12 mouse cellular contexts compared by ENCODE assay signal in genomic region chr12:71481371-71481770, GRCm38 (mm10).
DNase-seq lines count a peak whose midpoint lies in the region; ATAC-seq and TF ChIP-seq lines count a peak whose summit lies in the region.
"Had no signal": no experiment of that assay in that cellular context is flagged by ENCODE, and none has a peak within 500 bp of the region (broad histone marks: within the 10 kb centered on the region; RNA-seq: fewer than 3 reads in every experiment).

No protein-coding gene starts in this region.

- no peak for TF ChIP-seq EP300 in liver, postnatal 0 days (IDR thresholded peaks at IDR 0.05; ENCODE audit: low read depth)

- H3K27me3 ChIP-seq in hindbrain, embryonic 13.5 days, result no peaks in the 10 kb centered on the region
- H3K27me3 ChIP-seq in hindbrain, embryonic 10.5 days (ENCODE audit: insufficient read depth, poor library complexity, severe bottlenecking), result peaks cover 12% of the 10 kb centered on the region
- H3K27me3 ChIP-seq in neural tube, embryonic 15.5 days (replicated peaks), result no peaks in the 10 kb centered on the region
- H3K27me3 ChIP-seq in liver, postnatal 0 days (ENCODE audit: insufficient read depth, low read length), result no peaks in the 10 kb centered on the region
- H3K27me3 ChIP-seq: midbrain, embryonic 15.5 days had no signal

- peaks cover 38% of the 10 kb centered on the region for H3K4me1 ChIP-seq in hindbrain, embryonic 13.5 days (replicated peaks)
- peaks cover 37% of the 10 kb centered on the region for H3K4me1 ChIP-seq in hindbrain, embryonic 10.5 days (replicated peaks)
- peaks cover 18% of the 10 kb centered on the region for H3K4me1 ChIP-seq in embryonic fibroblast, embryonic 13.5 days (ENCODE audit: control insufficient read depth, insufficient read depth, low read length)
- peaks cover 21% of the 10 kb centered on the region for H3K4me1 ChIP-seq in neural tube, embryonic 15.5 days
- H3K4me1 ChIP-seq in liver, postnatal 0 days (ENCODE audit: insufficient read depth), result 0 out of 2 replicates have a peak, but pooled peaks cover 2% of the 10 kb centered on the region

- WGBS in hindbrain, embryonic 13.5 days, result 34% methylated on average over 6 of the region's 6 CpGs
- WGBS in hindbrain, embryonic 10.5 days, result 70% methylated on average over 6 of the region's 6 CpGs
- WGBS in neural tube, embryonic 15.5 days, result 37% methylated on average over 6 of the region's 6 CpGs
- WGBS in liver, postnatal 0 days (ENCODE audit: insufficient replicate concordance), result 64% methylated on average over 6 of the region's 6 CpGs

- no peak for DNase-seq in hindbrain, embryonic 10.5 days (ENCODE audit: low spot score)
- DNase-seq in lung, postnatal 36 days, result peak; percentile 7
- DNase-seq in lung, postnatal 14 days, result no peak
- DNase-seq in liver, postnatal 0 days, result no peak
- no peak for DNase-seq in thymus, adult 18-20 months
- DNase-seq: adrenal gland, adult 8-10 months; cerebellum, adult 2 months had no signal

- no peak for TF ChIP-seq CTCF in embryonic fibroblast, embryonic 13.5 days (IDR thresholded peaks at IDR 0.05; ENCODE audit: borderline replicate concordance, insufficient read depth, low read length)
- TF ChIP-seq CTCF in liver, postnatal 0 days (IDR thresholded peaks at IDR 0.05; ENCODE audit: low read depth), result no peak

- peak overlapping the region; percentile 66 for H3K27ac ChIP-seq in hindbrain, embryonic 13.5 days
- H3K27ac ChIP-seq in hindbrain, embryonic 10.5 days, result no peak overlapping the region
- H3K27ac ChIP-seq in embryonic fibroblast, embryonic 13.5 days (ENCODE audit: insufficient read depth, low read length), result peak overlapping the region; percentile 98
- H3K27ac ChIP-seq in neural tube, embryonic 15.5 days (replicated peaks), result peak overlapping the region; percentile 10; the same call in 1 of the 2 replicates
- no peak overlapping the region for H3K27ac ChIP-seq in liver, postnatal 0 days (ENCODE audit: low read depth)
- H3K27ac ChIP-seq: heart, adult 2 months; midbrain, embryonic 15.5 days had no signal

- no peak for ATAC-seq in hindbrain, embryonic 13.5 days (ENCODE audit: low FRiP score)
- ATAC-seq in neural tube, embryonic 15.5 days (ENCODE audit: low FRiP score), result 0 out of 2 replicates have a peak, but pooled peaks have one; percentile 18
- no peak for ATAC-seq in liver, postnatal 0 days

- no peaks in the 10 kb centered on the region for H3K9me3 ChIP-seq in hindbrain, embryonic 13.5 days
- H3K9me3 ChIP-seq in hindbrain, embryonic 10.5 days, result no peaks in the 10 kb centered on the region
- H3K9me3 ChIP-seq in neural tube, embryonic 15.5 days (replicated peaks), result no peaks in the 10 kb centered on the region
- no peaks in the 10 kb centered on the region for H3K9me3 ChIP-seq in liver, postnatal 0 days (ENCODE audit: low read length)
- H3K9me3 ChIP-seq: midbrain, embryonic 15.5 days had no signal

- TF ChIP-seq POLR2A in embryonic fibroblast, embryonic 13.5 days (IDR thresholded peaks at IDR 0.05; ENCODE audit: low read depth, low read length), result no peak

- H3K4me3 ChIP-seq in hindbrain, embryonic 13.5 days, result no peak overlapping the region
- no peak overlapping the region for H3K4me3 ChIP-seq in hindbrain, embryonic 10.5 days
- H3K4me3 ChIP-seq in embryonic fibroblast, embryonic 13.5 days (ENCODE audit: insufficient read depth, low read length), result no peak overlapping the region
- no peak overlapping the region for H3K4me3 ChIP-seq in neural tube, embryonic 15.5 days (replicated peaks)
- no peak overlapping the region for H3K4me3 ChIP-seq in liver, postnatal 0 days (ENCODE audit: low read depth, low read length)
- H3K4me3 ChIP-seq: heart, adult 2 months; midbrain, embryonic 15.5 days had no signal

- H3K4me2 ChIP-seq in hindbrain, embryonic 13.5 days, result no peak overlapping the region
- H3K4me2 ChIP-seq in neural tube, embryonic 15.5 days, result no peak overlapping the region
- no peak overlapping the region for H3K4me2 ChIP-seq in liver, postnatal 0 days (ENCODE audit: low read depth, low read length)
- H3K4me2 ChIP-seq: midbrain, embryonic 15.5 days had no signal

- H3K36me3 ChIP-seq in hindbrain, embryonic 13.5 days, result no peaks in the 10 kb centered on the region
- no peaks in the 10 kb centered on the region for H3K36me3 ChIP-seq in hindbrain, embryonic 10.5 days
- no peaks in the 10 kb centered on the region for H3K36me3 ChIP-seq in neural tube, embryonic 15.5 days
- H3K36me3 ChIP-seq in liver, postnatal 0 days (replicated peaks; ENCODE audit: insufficient read depth, low read length), result no peaks in the 10 kb centered on the region
- H3K36me3 ChIP-seq: midbrain, embryonic 15.5 days had no signal

- no peak overlapping the region for H3K9ac ChIP-seq in hindbrain, embryonic 13.5 days
- no peak overlapping the region for H3K9ac ChIP-seq in neural tube, embryonic 15.5 days (replicated peaks)
- no peak overlapping the region for H3K9ac ChIP-seq in liver, postnatal 0 days (replicated peaks)
- H3K9ac ChIP-seq: midbrain, embryonic 15.5 days had no signal

Comparison
In these comparisons a context has a peak if more than half of its experiments do, and no peak if none do; other contexts are left out.
1. H3K27ac ChIP-seq: peak in hindbrain, embryonic 13.5 days (single experiment), embryonic fibroblast, embryonic 13.5 days (single experiment) and neural tube, embryonic 15.5 days (single experiment); none in hindbrain, embryonic 10.5 days (single experiment) and liver, postnatal 0 days (single experiment).